Mouse (Mus musculus) kidney, embryonic 15.5 days (tissue): ENCODE data around the gene Cog6. TPM values are rescaled to one million over a fixed set of nuclear protein-coding genes. Genes with fewer than 3 reads are reported as not detected.

ENCODE experiments used
- ATAC-seq: fragments of 200-750 bp; cut with Nextera tagmentation; replicated peaks from 2 replicates; pipeline ENCODE4 v1.8.0; 2017; ENCODE audit warnings: moderate TSS enrichment; ENCODE audit not compliant: low FRiP score
- H3K27ac ChIP-seq: fragments of 300-500 bp; sonication (generic); 2 replicates; pipeline ENCODE4 v1.5.1; 2015; ENCODE audit warnings: mild to moderate bottlenecking, inconsistent platforms
- H3K27me3 ChIP-seq: fragments of 300-500 bp; sonication (generic); 2 replicates; pipeline ENCODE4 v1.6.1; 2015; ENCODE audit warnings: inconsistent platforms
- H3K36me3 ChIP-seq: fragments of 300-500 bp; sonication (generic); 2 replicates; pipeline ENCODE4 v1.6.1; 2015; ENCODE audit warnings: inconsistent platforms
- H3K4me1 ChIP-seq: fragments of 300-500 bp; sonication (generic); 2 replicates; pipeline ENCODE4 v1.6.1; 2015; ENCODE audit warnings: inconsistent platforms
- H3K4me2 ChIP-seq: fragments of 300-500 bp; sonication (generic); 2 replicates; pipeline ENCODE4 v1.6.1; 2015; ENCODE audit warnings: moderate library complexity, mild to moderate bottlenecking, inconsistent platforms
- H3K4me3 ChIP-seq: fragments of 300-500 bp; sonication (generic); replicated peaks from 2 replicates; pipeline ENCODE4 v1.5.1; 2015; ENCODE audit warnings: mild to moderate bottlenecking, inconsistent platforms
- H3K9ac ChIP-seq: fragments of 300-500 bp; sonication (generic); 2 replicates; pipeline ENCODE4 v1.6.1; 2015; ENCODE audit warnings: mild to moderate bottlenecking, inconsistent platforms
- H3K9me3 ChIP-seq: fragments of 300-500 bp; sonication (generic); replicated peaks from 2 replicates; pipeline ENCODE4 v1.6.1; 2016; ENCODE audit warnings: inconsistent platforms
- WGBS: fragments of 180-500 bp; shearing (Covaris S2); methylation state at CpG from one replicate; pipeline ENCODE4 v1.1.7; 2015; ENCODE audit warnings: mixed read lengths; 5-methylcytosine and 5-hydroxymethylcytosine counted together
- polyA plus RNA-seq: library from polyadenylated mRNA; unstranded; fragments of >200 nt; fragmentation: Nextera tagmentation; extraction: Ambion mirVana; gene quantifications from 2 replicates; pipeline ENCODE4 v1.2.1, GENCODE M21; 2015

Cog6 gene
- polyA plus RNA-seq, 1 experiment from 2014 or later: 47.0 TPM

DNA sequence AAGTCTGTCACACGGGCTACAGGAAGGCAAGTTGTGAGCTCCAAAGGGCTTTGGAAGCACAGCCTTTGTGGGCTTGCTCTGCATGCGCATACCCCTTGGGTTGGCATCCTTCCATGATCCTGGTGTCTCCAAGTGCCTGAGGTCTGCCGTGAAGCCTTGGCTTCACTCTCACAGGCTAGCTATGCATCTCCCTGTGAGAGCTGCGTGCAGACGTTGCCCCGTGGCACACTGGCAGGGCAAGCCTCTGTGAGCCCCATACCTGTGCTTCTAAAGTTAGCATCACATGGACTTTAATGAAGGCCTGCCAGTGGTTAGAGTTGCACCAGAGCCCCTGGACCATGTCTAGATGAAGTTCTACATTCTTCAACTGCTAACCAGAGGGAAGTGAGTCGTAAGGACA is 59.2 kb downstream of the Cog6 start:
- peaks cover 21% of the 10 kb centered on the region for H3K4me1 ChIP-seq
- no peak overlapping the region for H3K9ac ChIP-seq
- H3K36me3 ChIP-seq: no peaks in the 10 kb centered on the region
- WGBS: 85% methylated on average over 7 of the region's 7 CpGs
- H3K4me2 ChIP-seq: no peak overlapping the region
- no peak overlapping the region for H3K4me3 ChIP-seq
- H3K27ac ChIP-seq: no peak overlapping the region
- ATAC-seq: no peak
- no peaks in the 10 kb centered on the region for H3K9me3 ChIP-seq
- no peaks in the 10 kb centered on the region for H3K27me3 ChIP-seq

DNA sequence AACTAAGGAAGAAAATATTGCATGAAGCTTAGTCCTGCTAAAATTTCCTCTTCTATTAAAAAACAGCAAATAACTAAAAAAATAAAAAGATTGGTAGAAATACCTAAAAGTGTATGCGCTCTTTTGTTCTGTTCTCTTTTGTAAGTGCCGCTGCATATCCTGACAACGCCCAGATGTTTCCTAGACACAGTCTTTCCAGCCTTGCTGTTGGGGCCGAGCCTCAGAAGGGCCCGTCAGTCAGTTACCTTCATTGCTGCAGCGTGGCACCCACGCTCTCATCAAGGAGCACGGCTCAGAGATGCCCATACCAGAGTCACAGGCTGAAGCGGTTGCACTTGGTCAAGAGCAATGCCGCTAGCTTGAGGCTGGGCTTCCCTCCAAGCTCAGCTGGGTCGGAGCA is 60.8 kb downstream of the Cog6 start:
- Histone ChIP-seq H3K9ac (no peak overlapping the region), H3K9me3 (no peaks in the 10 kb centered on the region), H3K36me3 (no peaks in the 10 kb centered on the region), H3K4me3 (no peak overlapping the region), H3K27me3 (no peaks in the 10 kb centered on the region), H3K4me1 (peaks cover 21% of the 10 kb centered on the region), H3K4me2 (no peak overlapping the region), H3K27ac (peak overlapping the region; percentile 87)
- WGBS: 77% methylated on average over 11 of the region's 11 CpGs
- no peak for ATAC-seq

DNA sequence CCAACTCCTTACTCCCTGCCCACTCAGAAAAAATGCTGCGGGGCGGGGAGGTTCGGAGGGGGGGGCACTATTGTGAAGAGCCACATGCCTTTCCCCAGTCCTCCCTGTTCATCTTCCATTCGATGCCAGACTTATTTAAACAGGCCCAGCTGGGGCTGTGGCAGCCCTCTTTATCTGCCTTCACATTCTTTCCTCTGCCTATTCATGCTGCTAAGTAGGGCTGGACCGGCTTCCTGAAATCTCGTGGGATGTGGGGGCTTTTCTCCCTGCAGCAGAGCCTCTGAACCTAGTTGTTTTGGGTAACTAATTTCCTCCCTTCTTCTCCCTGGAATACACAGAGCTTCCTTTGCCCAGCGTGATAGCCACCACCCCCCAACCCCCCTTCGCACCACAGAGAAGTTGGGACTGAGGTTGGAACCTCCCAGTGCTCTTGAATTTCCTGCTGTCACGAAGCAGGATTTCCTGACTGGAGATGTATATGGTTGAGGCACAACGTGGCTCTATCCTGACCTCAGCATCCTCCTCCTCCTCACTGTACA is 61.5 kb downstream of the Cog6 start:
- H3K4me2 ChIP-seq: peak overlapping the region; percentile 30
- no peak overlapping the region for H3K4me3 ChIP-seq
- H3K9ac ChIP-seq: no peak overlapping the region
- ATAC-seq: peak; percentile 84
- H3K9me3 ChIP-seq: no peaks in the 10 kb centered on the region
- 11% methylated on average over 10 of the region's 10 CpGs for WGBS
- H3K36me3 ChIP-seq: no peaks in the 10 kb centered on the region
- H3K27me3 ChIP-seq: no peaks in the 10 kb centered on the region
- peak overlapping the region; percentile 84 for H3K27ac ChIP-seq
- H3K4me1 ChIP-seq: peaks cover 21% of the 10 kb centered on the region

DNA sequence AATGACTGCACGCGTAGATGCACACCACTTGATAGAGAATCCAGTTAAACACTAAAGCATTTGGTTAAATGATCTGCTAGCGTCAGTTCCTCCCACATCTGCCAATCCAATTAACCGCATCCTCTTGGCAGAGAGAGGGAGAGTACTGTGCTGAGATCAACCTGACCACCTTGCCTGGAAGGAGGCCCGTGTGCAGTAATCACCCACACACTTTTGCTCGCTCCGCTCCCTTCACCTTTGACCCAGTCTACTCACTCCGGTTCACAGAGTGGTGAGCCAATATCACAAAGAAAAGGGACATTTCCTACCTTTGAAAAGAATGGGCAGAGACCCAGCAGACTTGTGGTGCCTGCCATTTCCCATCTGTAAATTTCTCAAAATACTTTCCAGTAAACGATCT is 62.4 kb downstream of the Cog6 start:
- H3K4me2 ChIP-seq: no peak overlapping the region
- ATAC-seq: peak; percentile 74
- H3K4me3 ChIP-seq: no peak overlapping the region
- 38% methylated on average over 9 of the region's 9 CpGs for WGBS
- H3K9ac ChIP-seq: no peak overlapping the region
- H3K27ac ChIP-seq: peak overlapping the region; percentile 84
- no peaks in the 10 kb centered on the region for H3K27me3 ChIP-seq
- H3K4me1 ChIP-seq: peaks cover 21% of the 10 kb centered on the region
- no peaks in the 10 kb centered on the region for H3K36me3 ChIP-seq
- no peaks in the 10 kb centered on the region for H3K9me3 ChIP-seq

DNA sequence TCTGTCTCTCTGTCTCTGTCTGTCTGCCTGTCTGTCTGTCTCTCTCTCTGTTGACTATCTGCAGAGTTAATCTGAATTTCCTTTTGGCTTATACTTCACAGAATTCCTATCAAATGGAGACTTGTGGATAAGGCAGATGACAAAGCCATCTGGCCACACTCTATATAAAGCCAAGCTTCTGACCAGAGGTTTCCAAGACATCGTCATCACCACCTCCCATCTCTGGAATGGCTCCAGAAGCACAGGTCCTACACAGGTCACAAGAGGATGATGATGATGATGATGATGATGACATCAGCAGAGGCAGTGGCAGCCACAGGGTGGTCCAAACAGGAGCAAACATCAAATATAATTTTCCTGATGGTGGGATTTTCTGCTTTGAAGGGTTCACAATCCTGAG is 63.2 kb downstream of the Cog6 start:
- Histone ChIP-seq H3K9me3 (no peaks in the 10 kb centered on the region), H3K4me2 (no peak overlapping the region), H3K27ac (no peak overlapping the region), H3K4me3 (no peak overlapping the region), H3K9ac (no peak overlapping the region), H3K36me3 (no peaks in the 10 kb centered on the region), H3K27me3 (no peaks in the 10 kb centered on the region), H3K4me1 (peaks cover 21% of the 10 kb centered on the region)
- ATAC-seq: no peak
- WGBS: 78% methylated on average over 1 of the region's 1 CpGs

DNA sequence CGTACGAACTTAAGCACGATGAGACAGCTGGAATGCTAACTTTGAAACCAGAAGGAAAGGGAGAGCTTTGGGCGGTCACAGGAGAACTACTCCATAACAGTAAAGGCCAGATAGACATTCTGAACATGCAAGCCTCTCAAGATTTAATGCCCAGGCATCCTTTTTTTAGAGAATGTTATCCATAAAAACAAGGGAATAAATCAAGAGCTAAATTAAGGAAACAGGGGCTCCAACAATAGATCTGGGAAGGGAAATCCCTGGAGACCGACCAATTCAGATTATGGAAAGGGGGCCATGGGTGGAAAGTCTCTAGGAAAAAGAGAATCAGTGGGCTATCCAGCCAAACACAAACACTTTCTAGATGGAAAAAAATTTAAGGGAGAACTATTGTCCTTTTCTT is 68.2 kb downstream of the Cog6 start:
- 55% methylated on average over 5 of the region's 5 CpGs for WGBS
- H3K36me3 ChIP-seq: no peaks in the 10 kb centered on the region
- H3K4me1 ChIP-seq: no peaks in the 10 kb centered on the region
- no peak overlapping the region for H3K4me3 ChIP-seq
- H3K4me2 ChIP-seq: no peak overlapping the region
- no peaks in the 10 kb centered on the region for H3K27me3 ChIP-seq
- no peak for ATAC-seq
- 0 out of 2 replicates have a peak overlapping the region, but pooled peaks have one; percentile 54 for H3K27ac ChIP-seq
- H3K9ac ChIP-seq: no peak overlapping the region
- H3K9me3 ChIP-seq: no peaks in the 10 kb centered on the region

DNA sequence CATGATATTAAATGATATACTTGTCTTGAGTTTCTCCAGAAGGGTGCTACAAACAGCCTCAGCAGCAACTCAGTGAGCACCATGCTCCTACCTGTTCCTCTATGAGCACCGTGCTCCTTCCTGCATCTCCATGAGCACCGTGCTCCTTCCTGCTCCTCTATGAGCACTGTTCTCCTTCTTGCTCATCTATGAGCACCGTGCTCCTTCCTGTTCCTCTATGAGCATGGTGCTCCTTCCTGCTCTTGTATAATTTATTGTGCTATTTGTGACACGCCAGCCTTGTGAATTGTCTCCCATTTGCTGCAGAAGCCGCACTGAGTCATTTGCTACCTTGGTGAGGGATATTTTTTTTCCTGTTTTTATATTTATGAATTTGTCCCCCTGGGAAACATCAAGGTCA is 69.6 kb downstream of the Cog6 start:
- no peaks in the 10 kb centered on the region for H3K9me3 ChIP-seq
- ATAC-seq: no peak
- H3K4me2 ChIP-seq: no peak overlapping the region
- H3K4me1 ChIP-seq: no peaks in the 10 kb centered on the region
- no peak overlapping the region for H3K27ac ChIP-seq
- 77% methylated on average over 5 of the region's 5 CpGs for WGBS
- H3K27me3 ChIP-seq: no peaks in the 10 kb centered on the region
- no peak overlapping the region for H3K4me3 ChIP-seq
- H3K9ac ChIP-seq: no peak overlapping the region
- H3K36me3 ChIP-seq: no peaks in the 10 kb centered on the region

DNA sequence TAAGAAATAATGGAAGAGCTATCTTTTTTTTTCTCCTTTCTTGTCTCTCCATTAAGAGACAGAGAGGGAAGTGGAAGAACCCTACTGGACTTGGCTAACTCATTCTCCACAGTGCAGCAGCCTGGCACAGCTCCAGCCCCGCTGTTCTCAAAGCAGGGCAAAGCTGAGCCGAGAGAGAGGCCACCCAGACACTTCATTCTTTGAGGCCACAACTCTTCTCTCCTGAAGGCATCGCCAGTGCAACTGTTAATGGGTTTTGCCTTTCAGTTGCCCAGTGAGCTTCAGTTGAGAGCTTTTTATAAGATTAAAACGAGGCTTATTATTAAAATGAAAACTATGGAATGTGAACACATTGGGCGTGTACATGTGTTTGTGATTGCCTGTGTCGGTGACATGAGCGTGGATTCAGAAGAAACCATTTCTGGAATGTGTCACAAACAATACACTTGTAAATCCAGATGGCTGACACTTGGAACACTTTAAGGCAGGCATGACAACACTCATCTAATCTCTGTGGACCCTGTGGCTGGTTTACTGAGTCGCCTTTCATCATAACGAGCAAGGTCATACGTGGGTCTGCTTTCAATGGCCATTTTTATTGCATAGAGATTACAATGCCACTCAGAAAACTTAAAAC is 76.1 kb downstream of the Cog6 start:
- no peaks in the 10 kb centered on the region for H3K27me3 ChIP-seq
- no peak overlapping the region for H3K4me3 ChIP-seq
- H3K27ac ChIP-seq: no peak overlapping the region
- H3K4me2 ChIP-seq: no peak overlapping the region
- no peaks in the 10 kb centered on the region for H3K36me3 ChIP-seq
- H3K9ac ChIP-seq: no peak overlapping the region
- no peaks in the 10 kb centered on the region for H3K9me3 ChIP-seq
- WGBS: 44% methylated on average over 10 of the region's 10 CpGs
- peaks cover 14% of the 10 kb centered on the region; the same call in 1 of the 2 replicates for H3K4me1 ChIP-seq
- no peak for ATAC-seq

DNA sequence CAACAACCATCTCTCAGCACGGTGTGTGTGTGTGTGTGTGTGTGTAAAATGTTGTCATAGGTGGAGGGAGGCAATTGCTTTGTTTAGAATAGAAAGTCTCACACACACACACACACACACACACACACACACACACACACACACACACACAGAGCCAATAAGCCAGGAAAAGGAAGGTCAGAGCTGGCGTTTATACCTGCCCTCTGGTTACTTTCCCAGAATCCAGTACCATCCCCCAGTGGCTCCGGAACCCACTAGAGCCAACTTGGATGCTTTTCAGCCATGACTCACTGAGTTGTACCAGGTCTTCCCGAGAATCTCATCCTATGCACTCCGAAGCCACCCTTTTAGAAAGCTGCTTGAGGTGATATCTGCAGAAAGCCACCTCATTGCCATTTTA is 78.6 kb downstream of the Cog6 start:
- H3K4me1 ChIP-seq: peaks cover 14% of the 10 kb centered on the region; the same call in 1 of the 2 replicates
- H3K9ac ChIP-seq: no peak overlapping the region
- no peak for ATAC-seq
- 57% methylated on average over 5 of the region's 5 CpGs for WGBS
- H3K36me3 ChIP-seq: no peaks in the 10 kb centered on the region
- H3K4me3 ChIP-seq: no peak overlapping the region
- no peaks in the 10 kb centered on the region for H3K9me3 ChIP-seq
- H3K27me3 ChIP-seq: no peaks in the 10 kb centered on the region
- no peak overlapping the region for H3K27ac ChIP-seq
- H3K4me2 ChIP-seq: no peak overlapping the region

DNA sequence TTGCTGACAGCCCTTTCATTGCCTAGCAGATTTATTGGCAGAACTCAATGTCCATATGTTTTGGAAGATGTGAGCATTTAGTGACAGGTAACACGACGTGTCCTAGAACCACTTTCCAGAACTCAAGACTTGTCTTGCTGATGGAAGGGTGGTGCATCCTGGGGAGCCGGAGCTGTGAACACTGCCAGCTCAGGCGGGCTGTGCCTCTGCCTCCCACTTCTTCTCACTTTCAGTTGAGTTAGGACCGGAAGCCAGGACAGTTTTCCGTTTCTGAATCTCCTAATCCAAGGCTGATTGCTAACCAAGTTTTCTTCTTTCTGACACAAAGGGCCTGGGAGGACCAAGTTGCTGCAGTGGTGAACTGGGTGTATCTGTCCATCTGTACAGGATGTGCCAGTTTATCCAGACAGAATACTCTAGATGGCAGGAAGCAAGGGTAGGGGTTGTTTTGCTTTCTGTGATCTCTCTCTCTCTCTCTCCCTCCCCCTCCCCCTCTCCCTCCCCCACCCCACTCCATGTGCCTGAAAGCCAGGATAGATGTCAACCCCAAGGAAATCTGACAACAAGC is 79.2 kb downstream of the Cog6 start:
- 48% methylated on average over 6 of the region's 6 CpGs for WGBS
- Histone ChIP-seq H3K4me2 (no peak overlapping the region), H3K9ac (no peak overlapping the region), H3K4me3 (no peak overlapping the region), H3K27ac (no peak overlapping the region), H3K36me3 (no peaks in the 10 kb centered on the region), H3K27me3 (no peaks in the 10 kb centered on the region), H3K9me3 (no peaks in the 10 kb centered on the region), H3K4me1 (peaks cover 14% of the 10 kb centered on the region; the same call in 1 of the 2 replicates)
- ATAC-seq: no peak

DNA sequence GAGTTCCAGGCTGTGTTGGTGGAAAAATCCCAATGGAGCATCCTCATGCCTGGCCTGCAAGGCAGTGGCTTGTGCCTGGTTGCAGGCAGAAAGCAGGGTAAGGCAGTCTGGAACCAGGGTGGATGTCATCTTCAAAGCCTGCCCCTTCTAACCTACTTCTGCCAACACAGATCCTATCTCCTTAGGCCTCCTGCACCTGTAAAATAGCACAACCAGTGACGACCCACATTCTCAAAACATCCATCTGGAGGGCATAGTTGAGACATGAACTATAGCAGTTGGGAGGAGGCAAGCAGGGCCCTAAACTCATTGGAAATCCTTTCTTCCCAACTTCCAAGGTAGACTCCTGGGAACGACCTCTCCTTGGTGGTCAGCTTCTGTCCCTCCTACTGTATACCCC is 85.1 kb downstream of the Cog6 start:
- H3K4me1 ChIP-seq: 0 out of 2 replicates have a peak, but pooled peaks cover 2% of the 10 kb centered on the region
- no peaks in the 10 kb centered on the region for H3K36me3 ChIP-seq
- ATAC-seq: no peak
- no peak overlapping the region for H3K4me3 ChIP-seq
- H3K27me3 ChIP-seq: no peaks in the 10 kb centered on the region
- no peak overlapping the region for H3K9ac ChIP-seq
- no peak overlapping the region for H3K27ac ChIP-seq
- no peaks in the 10 kb centered on the region for H3K9me3 ChIP-seq
- H3K4me2 ChIP-seq: no peak overlapping the region
- 75% methylated on average over 2 of the region's 2 CpGs for WGBS
